Mouse (Mus musculus) MEL (cell line): ENCODE results near the gene Ceacam20. TPM values are rescaled to one million over a fixed set of nuclear protein-coding genes. Genes with fewer than 3 reads are reported as not detected.

ENCODE experiments used
- DNase-seq: peaks from one replicate; pipeline ENCODE4 v3.0.0; 2011; ENCODE audit warnings: low read depth, low spot score
- H3K27ac ChIP-seq: 2 replicates; pipeline ENCODE4 v1.5.1; 2012; ENCODE audit warnings: low read depth, mild to moderate bottlenecking, control low read depth, low read length, moderate library complexity; ENCODE audit not compliant: control insufficient read depth
- H3K27me3 ChIP-seq, 2 experiments: fragments of 150-350 bp in 1 of 2; sonication (generic) in 1 of 2; 2 replicates each; pipeline ENCODE4 v1.6.1; 2012; ENCODE audit warnings: low read length in 2 of 2, mild to moderate bottlenecking in 2 of 2, improper control_type of control experiment in 1 of 2, moderate library complexity in 1 of 2; ENCODE audit not compliant: insufficient read depth in 2 of 2, control insufficient read depth in 1 of 2
- H3K36me3 ChIP-seq, 2 experiments: 2 replicates each; pipeline ENCODE4 v1.6.1; 2012 to 2014; ENCODE audit warnings: low read length in 2 of 2, improper control_type of control experiment in 1 of 2, inconsistent platforms in 1 of 2, mild to moderate bottlenecking in 1 of 2; ENCODE audit not compliant: insufficient read depth in 2 of 2, control insufficient read depth in 1 of 2
- H3K4me1 ChIP-seq, 2 experiments: fragments of 150-350 bp in 1 of 2; sonication (generic) in 1 of 2; 2 replicates each; pipeline ENCODE4 v1.6.1; 2012; ENCODE audit warnings: low read length in 2 of 2, improper control_type of control experiment in 1 of 2, mild to moderate bottlenecking in 1 of 2; ENCODE audit not compliant: insufficient read depth in 2 of 2, control insufficient read depth in 1 of 2
- H3K4me3 ChIP-seq, 2 experiments: fragments of 150-350 bp in 1 of 2; sonication (generic) in 1 of 2; 2 replicates each; pipeline ENCODE4 v1.5.1; 2012; ENCODE audit warnings: low read depth in 2 of 2, low read length in 2 of 2, mild to moderate bottlenecking in 2 of 2, moderate library complexity in 2 of 2, control low read depth in 1 of 2, improper control_type of control experiment in 1 of 2; ENCODE audit not compliant: control insufficient read depth in 1 of 2, insufficient read depth in 1 of 2
- H3K79me2 ChIP-seq: 2 replicates; pipeline ENCODE4 v1.6.1; 2012; ENCODE audit warnings: mild to moderate bottlenecking, low read length, moderate library complexity; ENCODE audit not compliant: control insufficient read depth, poor library complexity, insufficient read depth
- H3K9ac ChIP-seq: 2 replicates; pipeline ENCODE4 v1.6.1; 2012; ENCODE audit warnings: low read depth, mild to moderate bottlenecking, control low read depth, low read length, moderate library complexity; ENCODE audit not compliant: control insufficient read depth, poor library complexity, severe bottlenecking
- H3K9me3 ChIP-seq: fragments of 150-350 bp; sonication (generic); replicated peaks from 2 replicates; pipeline ENCODE4 v1.6.1; 2012; ENCODE audit warnings: mild to moderate bottlenecking, low read length, improper control_type of control experiment, moderate library complexity; ENCODE audit not compliant: insufficient read depth
- BHLHE40 ChIP-seq: IDR thresholded peaks from 2 replicates; pipeline ENCODE4 v1.6.1; 2012; ENCODE audit warnings: low read depth, mild to moderate bottlenecking, inconsistent platforms, low read length, improper control_type of control experiment, borderline replicate concordance
- CHD2 ChIP-seq: IDR thresholded peaks from 2 replicates; pipeline ENCODE4 v1.6.1; 2011; ENCODE audit warnings: low read length, improper control_type of control experiment
- CTCF ChIP-seq, 3 experiments: IDR thresholded peaks in 2 of 3; conservative IDR thresholded peaks in 1 of 3; 2 replicates each; pipeline ENCODE4 v1.5.1; 2011 to 2012; ENCODE audit warnings: low read length in 3 of 3, low read depth in 2 of 3, mild to moderate bottlenecking in 2 of 3, improper control_type of control experiment in 1 of 3, inconsistent platforms in 1 of 3, mixed read lengths in 1 of 3, moderate library complexity in 1 of 3; ENCODE audit not compliant: control insufficient read depth in 1 of 3, insufficient read depth in 1 of 3, poor library complexity in 1 of 3, severe bottlenecking in 1 of 3
- E2F4 ChIP-seq: IDR thresholded peaks from 2 replicates; pipeline ENCODE4 v1.6.1; 2011; ENCODE audit warnings: low read depth, low read length, improper control_type of control experiment, borderline replicate concordance
- ELF1 ChIP-seq: IDR thresholded peaks from 2 replicates; pipeline ENCODE4 v1.6.1; 2014; ENCODE audit warnings: low read depth, mild to moderate bottlenecking, inconsistent platforms, low read length, improper control_type of control experiment, moderate library complexity
- EP300 ChIP-seq, 2 experiments: IDR thresholded peaks; 2 replicates each; pipeline ENCODE4 v1.6.1; 2011; ENCODE audit warnings: improper control_type of control experiment in 2 of 2, low read length in 2 of 2, low read depth in 1 of 2, mild to moderate bottlenecking in 1 of 2
- ETS1 ChIP-seq: IDR thresholded peaks from 2 replicates; pipeline ENCODE4 v1.6.1; 2012; ENCODE audit warnings: low read depth, mild to moderate bottlenecking, inconsistent platforms, low read length, improper control_type of control experiment, moderate library complexity
- HCFC1 ChIP-seq: IDR thresholded peaks from 2 replicates; pipeline ENCODE4 v1.6.1; 2012; ENCODE audit warnings: low read depth, mild to moderate bottlenecking, inconsistent platforms, low read length, improper control_type of control experiment, moderate library complexity
- MAZ ChIP-seq: IDR thresholded peaks from 2 replicates; pipeline ENCODE4 v1.6.1; 2012; ENCODE audit warnings: low read depth, mild to moderate bottlenecking, inconsistent platforms, low read length, improper control_type of control experiment
- MEF2A ChIP-seq: IDR thresholded peaks from 2 replicates; pipeline ENCODE4 v1.6.1; 2014; ENCODE audit warnings: low read depth, mild to moderate bottlenecking, inconsistent platforms, low read length, improper control_type of control experiment; ENCODE audit not compliant: poor library complexity, insufficient replicate concordance, severe bottlenecking; ENCODE audit errors: extremely low read depth
- MYC ChIP-seq: IDR thresholded peaks from 2 replicates; pipeline ENCODE4 v1.6.1; 2011; ENCODE audit warnings: low read depth, mild to moderate bottlenecking, low read length, improper control_type of control experiment, moderate library complexity
- NELFE ChIP-seq: IDR thresholded peaks from 2 replicates; pipeline ENCODE4 v1.6.1; 2011; ENCODE audit warnings: low read depth, low read length, improper control_type of control experiment
- NRF1 ChIP-seq: IDR thresholded peaks from 2 replicates; pipeline ENCODE4 v1.6.1; 2014; ENCODE audit warnings: low read depth, mild to moderate bottlenecking, inconsistent platforms, low read length, improper control_type of control experiment, moderate library complexity; ENCODE audit not compliant: poor library complexity, insufficient read depth, severe bottlenecking
- POLR2AphosphoS2 ChIP-seq: IDR thresholded peaks from 2 replicates; pipeline ENCODE4 v1.6.1; 2011; ENCODE audit warnings: low read length, improper control_type of control experiment
- POLR2AphosphoS5 ChIP-seq: IDR thresholded peaks from 2 replicates; pipeline ENCODE4 v1.6.1; 2012; ENCODE audit warnings: low read depth, borderline replicate concordance, mild to moderate bottlenecking, inconsistent platforms, low read length, moderate library complexity, mixed read lengths
- RAD21 ChIP-seq: IDR thresholded peaks from 2 replicates; pipeline ENCODE4 v1.6.1; 2011; ENCODE audit warnings: mild to moderate bottlenecking, low read depth, low read length, improper control_type of control experiment
- RCOR1 ChIP-seq: IDR thresholded peaks from 2 replicates; pipeline ENCODE4 v1.6.1; 2012; ENCODE audit warnings: low read depth, mild to moderate bottlenecking, inconsistent platforms, low read length, improper control_type of control experiment
- TBP ChIP-seq: IDR thresholded peaks from 2 replicates; pipeline ENCODE4 v1.8.0; 2011; ENCODE audit warnings: low read depth, low read length, improper control_type of control experiment
- TCF12 ChIP-seq: IDR thresholded peaks from 2 replicates; pipeline ENCODE4 v1.6.1; 2014; ENCODE audit warnings: low read depth, mild to moderate bottlenecking, inconsistent platforms, low read length, improper control_type of control experiment, moderate library complexity
- UBTF ChIP-seq: IDR thresholded peaks from 2 replicates; pipeline ENCODE4 v1.6.1; 2012; ENCODE audit warnings: low read depth, mild to moderate bottlenecking, inconsistent platforms, low read length, improper control_type of control experiment, moderate library complexity, borderline replicate concordance; ENCODE audit not compliant: insufficient read depth
- ZC3H11A ChIP-seq: IDR thresholded peaks from 2 replicates; pipeline ENCODE4 v1.6.1; 2012; ENCODE audit warnings: low read depth, mild to moderate bottlenecking, inconsistent platforms, low read length, improper control_type of control experiment
- ZKSCAN1 ChIP-seq: IDR thresholded peaks from 2 replicates; pipeline ENCODE4 v1.6.1; 2012; ENCODE audit warnings: low read depth, mild to moderate bottlenecking, inconsistent platforms, low read length, improper control_type of control experiment, moderate library complexity
- ZNF384 ChIP-seq: IDR thresholded peaks from 2 replicates; pipeline ENCODE4 v1.6.1; 2012; ENCODE audit warnings: low read depth, mild to moderate bottlenecking, inconsistent platforms, low read length, improper control_type of control experiment
- polyA plus RNA-seq, 2 experiments: library from polyadenylated mRNA; stranded (reverse) in 1 of 2; unstranded in 1 of 2; fragments of >175 nt in 1 of 2; fragments of >200 nt in 1 of 2; gene quantifications; 2 replicates each; pipeline versions ENCODE4 v1.2.1 to v1.2.4; 2012; ENCODE audit warnings: low replicate concordance in 2 of 2, low read depth in 1 of 2; ENCODE audit not compliant: insufficient read length in 2 of 2, insufficient read depth in 1 of 2, missing spikeins in 1 of 2
- total RNA-seq: library from RNA; depleted of rRNA; stranded (reverse); fragments of 300-350 nt; gene quantifications from 2 replicates; pipeline ENCODE4 v1.2.3, GENCODE M21; 2012

Gene Ceacam20
- total and polyA plus RNA-seq, 3 experiments = not detected

- peaks cover 2 to 6% of the 10 kb centered on the region in 2 experiments; a peak in 1 of 4 replicates for H3K4me1 ChIP-seq
- H3K9me3 ChIP-seq = no peaks in the 10 kb centered on the region
- H3K27ac ChIP-seq = no peak overlapping the region
- no peaks in the 10 kb centered on the region for H3K79me2 ChIP-seq
- TF ChIP-seq MEF2A = no peak
- TF ChIP-seq UBTF = no peak
- no peak for TF ChIP-seq ZKSCAN1
- no peak for TF ChIP-seq ZC3H11A
- no peak for TF ChIP-seq POLR2AphosphoS2
- no peak for TF ChIP-seq ETS1
- TF ChIP-seq ZNF384 = no peak
- TF ChIP-seq POLR2AphosphoS5 = no peak
- TF ChIP-seq ELF1 = no peak
- TF ChIP-seq CHD2 = no peak
- TF ChIP-seq EP300 (IDR thresholded peaks at IDR 0.05; ENCODE audit: low read depth in 1 of 2, low read length in 2 of 2) = no peak
- TF ChIP-seq MYC = no peak
- no peak for TF ChIP-seq TCF12
- TF ChIP-seq MAZ = no peak
- no peak for TF ChIP-seq E2F4
- no peak for TF ChIP-seq RCOR1
- no peak for TF ChIP-seq BHLHE40
- TF ChIP-seq CTCF (IDR thresholded peaks at IDR 0.05 in 2 of 3, conservative IDR thresholded peaks at IDR 0.05 in 1 of 3; ENCODE audit: control insufficient read depth in 1 of 3, insufficient read depth in 1 of 3, low read depth in 2 of 3, low read length in 3 of 3, poor library complexity in 1 of 3, severe bottlenecking in 1 of 3) = no peak
- TF ChIP-seq RAD21 = no peak
- TF ChIP-seq HCFC1 = no peak
- H3K27me3 ChIP-seq = no peaks in the 10 kb centered on the region; a peak in 1 of 4 replicates
- 0 out of 4 replicates have a peak, but pooled peaks cover 0 to 3% of the 10 kb centered on the region in 2 experiments for H3K36me3 ChIP-seq
- no peak for DNase-seq
- no peak overlapping the region for H3K9ac ChIP-seq
- no peak overlapping the region for H3K4me3 ChIP-seq
Measured at GRCm38 (mm10) chr7:19935171-19935751, 30.0 kb upstream of the Ceacam20 start.

DNA sequence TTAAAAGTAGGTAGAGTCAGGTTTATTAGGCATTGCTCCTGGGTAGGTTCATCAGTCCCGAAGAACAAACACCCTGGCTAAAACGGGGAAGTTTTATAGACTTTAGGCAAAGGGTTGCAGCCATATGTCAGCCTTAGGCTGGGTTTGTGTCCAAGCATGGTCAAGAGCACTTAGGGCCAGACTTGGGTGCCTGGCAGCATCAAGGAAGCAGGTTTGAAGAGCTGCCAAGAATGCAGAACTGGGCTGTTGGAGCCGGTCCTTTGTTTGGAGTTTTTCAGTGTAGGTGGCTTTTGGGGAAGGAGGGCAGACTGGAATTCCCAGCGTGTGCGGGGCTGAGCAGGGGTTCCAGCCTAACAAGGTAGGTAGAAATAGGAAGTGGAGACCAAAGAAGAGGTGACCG is 29.3 kb upstream of the Ceacam20 start:
- no peaks in the 10 kb centered on the region for H3K9me3 ChIP-seq
- peaks cover 2 to 9% of the 10 kb centered on the region in 2 experiments; a peak in 1 of 4 replicates for H3K4me1 ChIP-seq
- TF ChIP-seq TBP (no peak), NRF1 (no peak), NELFE (no peak), BHLHE40 (no peak)
- no peak for DNase-seq
- no peak overlapping the region for H3K4me3 ChIP-seq
- no peak overlapping the region for H3K9ac ChIP-seq
- no peaks in the 10 kb centered on the region for H3K79me2 ChIP-seq
- 0 out of 4 replicates have a peak, but pooled peaks cover 0 to 3% of the 10 kb centered on the region in 2 experiments for H3K36me3 ChIP-seq
- no peak overlapping the region for H3K27ac ChIP-seq
- H3K27me3 ChIP-seq = no peaks in the 10 kb centered on the region; a peak in 1 of 4 replicates
